ENCODE assay signal across 8 mouse cellular contexts in the genomic region with DNA sequence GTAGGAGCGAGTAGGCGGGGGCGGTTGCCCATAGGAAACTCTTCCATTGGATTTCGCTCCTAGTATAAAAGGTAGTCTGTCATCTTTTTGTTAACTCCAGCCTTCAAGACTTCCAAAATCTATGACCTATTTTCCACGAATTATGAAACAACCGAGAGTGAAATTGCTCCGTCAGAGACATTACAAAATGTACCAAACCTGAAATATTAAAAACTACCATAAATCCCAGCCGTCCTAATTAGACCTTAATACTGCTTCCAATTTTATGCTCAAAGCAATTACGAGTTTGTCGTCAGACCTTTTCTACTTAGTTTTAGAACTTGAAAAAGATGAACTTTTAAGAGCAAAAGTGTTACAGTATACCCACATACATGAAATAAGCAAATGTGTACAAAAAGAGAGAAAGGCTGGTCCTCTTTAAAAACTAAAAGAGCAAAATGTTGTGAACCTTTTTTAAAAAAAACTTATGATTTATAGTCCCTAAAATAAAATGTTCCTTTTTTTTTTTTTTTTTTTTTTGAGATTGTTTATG. TPM values are rescaled to one million over a fixed set of nuclear protein-coding genes. Genes with fewer than 3 reads are reported as not detected.
DNase-seq lines count a peak whose midpoint lies in the region; ATAC-seq and TF ChIP-seq lines count a peak whose summit lies in the region.

No protein-coding gene starts in this region.

- DNase-seq in kidney, adult 11 months = no peak
- no peak for DNase-seq in midbrain, postnatal 0 days (ENCODE audit: low spot score)
- DNase-seq in embryo, embryonic 10.5 days (ENCODE audit: low spot score) = no peak
- DNase-seq in cerebellum, postnatal 10 days = no peak
- no peak for DNase-seq in adrenal gland, postnatal 10 days

- no peak overlapping the region for H3K27ac ChIP-seq in kidney, embryonic 16.5 days (ENCODE audit: low read length)
- H3K27ac ChIP-seq in embryonic facial prominence, embryonic 15.5 days (replicated peaks) = no peak overlapping the region
- no peak overlapping the region for H3K27ac ChIP-seq in intestine, embryonic 15.5 days
- H3K27ac ChIP-seq in midbrain, postnatal 0 days (ENCODE audit: low read depth, low read length) = no peak overlapping the region

- H3K36me3 ChIP-seq in kidney, embryonic 16.5 days (ENCODE audit: insufficient read depth, low read length) = peaks cover 9% of the 10 kb centered on the region
- peaks cover 19% of the 10 kb centered on the region for H3K36me3 ChIP-seq in embryonic facial prominence, embryonic 15.5 days
- no peaks in the 10 kb centered on the region for H3K36me3 ChIP-seq in intestine, embryonic 15.5 days
- peaks cover 8% of the 10 kb centered on the region; the same call in 1 of the 2 replicates for H3K36me3 ChIP-seq in midbrain, postnatal 0 days (ENCODE audit: insufficient read depth, low read length)

- peaks cover 13% of the 10 kb centered on the region for H3K4me1 ChIP-seq in kidney, embryonic 16.5 days (ENCODE audit: insufficient read depth, low read length)
- peaks cover 14% of the 10 kb centered on the region for H3K4me1 ChIP-seq in embryonic facial prominence, embryonic 15.5 days
- peaks cover 4% of the 10 kb centered on the region for H3K4me1 ChIP-seq in intestine, embryonic 15.5 days (replicated peaks)
- 0 out of 2 replicates have a peak, but pooled peaks cover 4% of the 10 kb centered on the region for H3K4me1 ChIP-seq in midbrain, postnatal 0 days (ENCODE audit: insufficient read depth, low read length)

- peak overlapping the region; percentile 92 for H3K4me3 ChIP-seq in kidney, embryonic 16.5 days (ENCODE audit: low read length)
- H3K4me3 ChIP-seq in embryonic facial prominence, embryonic 15.5 days (replicated peaks) = peak overlapping the region; percentile 80
- peak overlapping the region; percentile 99 for H3K4me3 ChIP-seq in intestine, embryonic 15.5 days (replicated peaks)
- H3K4me3 ChIP-seq in midbrain, postnatal 0 days (ENCODE audit: low read depth, low read length) = peak overlapping the region; percentile 97

- no peaks in the 10 kb centered on the region for H3K9me3 ChIP-seq in kidney, embryonic 16.5 days (ENCODE audit: low read length)
- H3K9me3 ChIP-seq in embryonic facial prominence, embryonic 15.5 days (replicated peaks) = no peaks in the 10 kb centered on the region
- no peaks in the 10 kb centered on the region for H3K9me3 ChIP-seq in intestine, embryonic 15.5 days
- no peaks in the 10 kb centered on the region for H3K9me3 ChIP-seq in midbrain, postnatal 0 days (ENCODE audit: low read length)

- no peak for TF ChIP-seq CTCF in midbrain, postnatal 0 days (IDR thresholded peaks at IDR 0.05)

- H3K4me2 ChIP-seq in kidney, embryonic 16.5 days (replicated peaks; ENCODE audit: low read depth, low read length) = peak overlapping the region; percentile 93
- peak overlapping the region; percentile 89 for H3K4me2 ChIP-seq in embryonic facial prominence, embryonic 15.5 days (replicated peaks)
- peak overlapping the region; percentile 97 for H3K4me2 ChIP-seq in intestine, embryonic 15.5 days (replicated peaks)
- H3K4me2 ChIP-seq in midbrain, postnatal 0 days (ENCODE audit: low read depth, low read length, poor library complexity, severe bottlenecking) = peak overlapping the region; percentile 98

- no peak for ATAC-seq in kidney, embryonic 16.5 days (ENCODE audit: low FRiP score, low TSS enrichment)
- ATAC-seq in embryonic facial prominence, embryonic 15.5 days (ENCODE audit: insufficient number of reproducible peaks, low FRiP score, low TSS enrichment, low read depth) = no peak
- no peak for ATAC-seq in intestine, embryonic 15.5 days
- no peak for ATAC-seq in midbrain, postnatal 0 days (ENCODE audit: low FRiP score)

- WGBS in kidney, embryonic 16.5 days = 9% methylated on average over 10 of the region's 10 CpGs
- 5% methylated on average over 10 of the region's 10 CpGs for WGBS in embryonic facial prominence, embryonic 15.5 days
- WGBS in intestine, embryonic 15.5 days = 8% methylated on average over 10 of the region's 10 CpGs
- WGBS in midbrain, postnatal 0 days = 10% methylated on average over 10 of the region's 10 CpGs

- no peak overlapping the region for H3K9ac ChIP-seq in kidney, embryonic 16.5 days (replicated peaks; ENCODE audit: low read length)
- no peak overlapping the region for H3K9ac ChIP-seq in embryonic facial prominence, embryonic 15.5 days
- H3K9ac ChIP-seq in intestine, embryonic 15.5 days = no peak overlapping the region
- H3K9ac ChIP-seq in midbrain, postnatal 0 days (replicated peaks; ENCODE audit: low read length, poor library complexity, severe bottlenecking) = no peak overlapping the region

- no peaks in the 10 kb centered on the region for H3K27me3 ChIP-seq in kidney, embryonic 16.5 days (ENCODE audit: insufficient read depth, low read length)
- H3K27me3 ChIP-seq in embryonic facial prominence, embryonic 15.5 days = no peaks in the 10 kb centered on the region
- H3K27me3 ChIP-seq in intestine, embryonic 15.5 days (replicated peaks) = no peaks in the 10 kb centered on the region
- H3K27me3 ChIP-seq in midbrain, postnatal 0 days (ENCODE audit: insufficient read depth, low read length) = no peaks in the 10 kb centered on the region

RNA-seq across cellular contexts. Expression of a gene that starts 0.5 kb away (rescaled TPM):
- 20.0 and 21.0 TPM in 2 replicates for polyA plus RNA-seq in kidney, embryonic 16.5 days (2015; fragmentation: Nextera tagmentation; extraction: Ambion mirVana)
- 22.0 and 24.0 TPM in 2 replicates for polyA plus RNA-seq in embryonic facial prominence, embryonic 15.5 days (2015; fragmentation: Nextera tagmentation; extraction: Ambion mirVana)
- 10.4 and 14.9 TPM in 2 replicates for polyA plus RNA-seq in intestine, embryonic 15.5 days (2015; fragmentation: Nextera tagmentation; extraction: Ambion mirVana)
- 24.0 and 25.7 TPM in 2 replicates for total RNA-seq in midbrain, postnatal 0 days (2014; rRNA removed)
- polyA plus RNA-seq in midbrain, postnatal 0 days (2015; fragmentation: Nextera tagmentation; extraction: Ambion mirVana) = 12.4 and 16.3 TPM in 2 replicates
- 10 to 100 TPM; 29.5 to 33.0 TPM for total RNA-seq in adrenal gland, postnatal 10 days (2021)

RNA-seq across cellular contexts. Expression of a gene that starts 42.4 kb away (rescaled TPM):
- 64.6 and 67.9 TPM in 2 replicates for polyA plus RNA-seq in kidney, embryonic 16.5 days (2015; fragmentation: Nextera tagmentation; extraction: Ambion mirVana)
- polyA plus RNA-seq in embryonic facial prominence, embryonic 15.5 days (2015; fragmentation: Nextera tagmentation; extraction: Ambion mirVana) = 57.9 and 59.1 TPM in 2 replicates
- 53.6 and 63.0 TPM in 2 replicates for polyA plus RNA-seq in intestine, embryonic 15.5 days (2015; fragmentation: Nextera tagmentation; extraction: Ambion mirVana)
- 36.2 and 40.6 TPM in 2 replicates for total RNA-seq in midbrain, postnatal 0 days (2014; rRNA removed)
- 46.0 and 49.9 TPM in 2 replicates for polyA plus RNA-seq in midbrain, postnatal 0 days (2015; fragmentation: Nextera tagmentation; extraction: Ambion mirVana)
- total RNA-seq in adrenal gland, postnatal 10 days (2021) = 10 to 100 TPM; 45.3 to 59.4 TPM

RNA-seq across cellular contexts. Expression of a gene that starts 52.2 kb away (rescaled TPM):
- 9.2 and 12.4 TPM in 2 replicates for polyA plus RNA-seq in kidney, embryonic 16.5 days (2015; fragmentation: Nextera tagmentation; extraction: Ambion mirVana)
- polyA plus RNA-seq in embryonic facial prominence, embryonic 15.5 days (2015; fragmentation: Nextera tagmentation; extraction: Ambion mirVana) = 9.9 and 10.6 TPM in 2 replicates
- 8.5 and 9.4 TPM in 2 replicates for polyA plus RNA-seq in intestine, embryonic 15.5 days (2015; fragmentation: Nextera tagmentation; extraction: Ambion mirVana)
- 25.8 and 35.2 TPM in 2 replicates for total RNA-seq in midbrain, postnatal 0 days (2014; rRNA removed)
- polyA plus RNA-seq in midbrain, postnatal 0 days (2015; fragmentation: Nextera tagmentation; extraction: Ambion mirVana) = 3.7 and 5.7 TPM in 2 replicates
- total RNA-seq in adrenal gland, postnatal 10 days (2021) = 10 to 100 TPM; 38.5 to 41.9 TPM
